Mouse (Mus musculus) right cerebral cortex, postnatal 4 days (tissue): Measurements from ENCODE around the gene Vmn1r94.
"Not testable (repeated sequence)": the region's sequence is repeated elsewhere in the genome, so short reads cannot be mapped to it uniquely, and the experiment has no call there.

ENCODE experiments used
- DNase-seq: peaks from one replicate; pipeline ENCODE4 v3.0.0-alpha.2; 2022

Gene Vmn1r94

DNA sequence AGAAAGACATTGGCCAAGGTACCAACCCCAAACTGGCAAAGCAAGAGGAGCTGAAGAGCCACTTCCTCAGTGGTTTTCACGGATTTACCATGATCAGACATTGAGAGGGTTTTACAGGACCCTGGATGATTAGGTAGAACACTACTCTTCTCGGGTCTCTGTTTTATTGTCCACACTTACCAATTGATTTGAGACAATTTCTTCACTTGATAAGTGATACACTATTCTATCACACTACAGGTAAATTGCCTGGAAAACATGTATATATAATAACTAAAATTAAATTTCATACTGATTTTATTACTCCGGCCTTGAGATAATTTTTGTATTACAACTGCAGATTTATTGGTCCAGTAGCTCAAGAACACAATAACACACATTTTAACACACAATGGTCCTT is at the start of gene Vmn1r94:
Gene Vmn1r94 (minus strand): TSS at position 101 of the 400 bp plus-strand sequence.
- not testable (repeated sequence) for DNase-seq

DNA sequence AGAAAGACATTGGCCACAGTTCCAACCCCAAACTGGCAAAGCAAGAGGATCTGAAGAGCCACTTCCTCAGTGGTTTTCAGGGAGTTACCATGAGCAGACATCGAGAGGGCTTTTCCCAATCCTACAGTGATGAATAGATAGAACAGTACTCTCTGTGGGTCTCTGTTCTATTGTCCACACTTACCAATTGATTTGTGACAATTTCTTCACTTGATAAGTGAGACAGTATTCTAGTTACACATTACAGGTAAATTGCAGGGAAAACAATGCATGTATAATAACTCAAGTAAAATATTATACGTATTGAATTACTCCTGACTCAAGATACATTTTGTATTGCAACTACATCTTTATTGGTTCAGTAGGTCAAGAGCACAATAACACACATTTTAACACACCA is 37.3 kb upstream of the Vmn1r94 start, which contains the start of gene Gm6164:
Gene Gm6164 (minus strand): TSS at position 101 of the 400 bp plus-strand sequence.
- DNase-seq = not testable (repeated sequence)

DNA sequence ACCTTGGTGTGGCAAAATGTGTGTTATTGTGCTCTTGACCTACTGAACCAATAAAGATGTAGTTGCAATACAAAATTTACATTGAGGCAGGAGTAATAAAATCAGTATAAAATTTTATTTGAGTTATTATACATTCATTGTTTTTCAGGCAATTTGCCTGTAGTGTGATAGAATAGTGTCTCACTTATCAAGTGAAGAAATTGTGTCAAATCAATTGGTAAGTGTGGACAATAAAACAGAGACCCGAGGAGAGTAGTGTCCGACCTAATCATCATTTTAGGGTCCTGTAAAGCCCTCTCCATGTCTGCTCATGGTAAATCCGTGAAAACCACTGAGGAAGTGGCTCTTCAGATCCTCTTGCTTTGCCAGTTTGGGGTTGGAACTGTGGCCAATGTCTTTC is 25.2 kb upstream of the Vmn1r94 start, which contains the start of gene Vmn1r95:
Gene Vmn1r95 (plus strand): TSS at position 301 of the 400 bp plus-strand sequence.
- not testable (repeated sequence) for DNase-seq

DNA sequence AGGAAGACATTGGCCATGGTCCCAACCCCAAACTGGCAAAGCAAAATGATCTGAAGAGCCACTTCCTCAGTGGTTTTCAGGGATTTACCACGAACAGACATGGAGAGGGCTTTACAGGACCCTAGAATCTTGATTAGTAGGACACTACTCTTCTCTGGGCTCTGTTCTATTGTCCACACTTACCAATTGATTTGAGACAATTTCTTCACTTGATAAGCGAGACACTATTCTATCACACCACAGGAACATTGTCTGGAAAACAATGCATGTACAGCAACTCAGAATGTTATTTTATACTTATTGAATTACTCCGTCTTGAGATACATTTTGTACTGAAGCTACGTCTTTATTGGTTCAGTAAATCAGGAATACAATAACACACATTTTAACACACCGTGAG is 29.2 kb downstream of the Vmn1r94 start, which contains the start of gene Vmn1r93:
Gene Vmn1r93 (minus strand): TSS at position 101 of the 400 bp plus-strand sequence.
- DNase-seq = not testable (repeated sequence)

DNA sequence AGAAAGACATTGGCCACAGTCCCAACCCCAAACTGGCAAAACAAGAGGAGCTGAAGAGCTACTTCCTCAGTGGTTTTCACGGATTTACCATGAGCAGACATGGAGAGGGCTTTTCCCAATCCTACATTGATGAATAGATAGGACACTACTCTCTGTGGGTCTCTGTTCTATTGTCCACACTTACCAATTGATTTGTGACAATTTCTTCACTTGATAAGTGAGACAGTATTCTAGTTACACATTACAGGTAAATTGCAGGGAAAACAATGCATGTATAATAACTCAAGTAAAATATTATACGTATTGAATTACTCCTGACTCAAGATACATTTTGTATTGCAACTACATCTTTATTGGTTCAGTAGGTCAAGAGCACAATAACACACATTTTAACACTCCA is 45.7 kb downstream of the Vmn1r94 start, which contains the start of gene Gm16442:
Gene Gm16442 (minus strand): TSS at position 101 of the 400 bp plus-strand sequence.
- DNase-seq = not testable (repeated sequence)
